Mouse (Mus musculus) gastrocnemius, postnatal 36 days (tissue): Measurements from ENCODE around the gene Manba. TPM values are rescaled to one million over a fixed set of nuclear protein-coding genes. Genes with fewer than 3 reads are reported as not detected.

Experiments
- DNase-seq, 2 experiments: peaks; one replicate each; pipeline ENCODE4 v3.0.0; 2022
- intact Hi-C: fragments of 180-260 bp; cut with DNase I; formaldehyde crosslinking; loops from one replicate; pipeline ENCODE4 v1.15.1; 2025
- total RNA-seq, 2 experiments: library from RNA; stranded (reverse); gene quantifications; 2 replicates each; pipeline ENCODE4 v1.2.3; 2021

Manba gene
- total RNA-seq, 2 experiments from 2014 or later, result 3.3 to 4.2 TPM

DNA sequence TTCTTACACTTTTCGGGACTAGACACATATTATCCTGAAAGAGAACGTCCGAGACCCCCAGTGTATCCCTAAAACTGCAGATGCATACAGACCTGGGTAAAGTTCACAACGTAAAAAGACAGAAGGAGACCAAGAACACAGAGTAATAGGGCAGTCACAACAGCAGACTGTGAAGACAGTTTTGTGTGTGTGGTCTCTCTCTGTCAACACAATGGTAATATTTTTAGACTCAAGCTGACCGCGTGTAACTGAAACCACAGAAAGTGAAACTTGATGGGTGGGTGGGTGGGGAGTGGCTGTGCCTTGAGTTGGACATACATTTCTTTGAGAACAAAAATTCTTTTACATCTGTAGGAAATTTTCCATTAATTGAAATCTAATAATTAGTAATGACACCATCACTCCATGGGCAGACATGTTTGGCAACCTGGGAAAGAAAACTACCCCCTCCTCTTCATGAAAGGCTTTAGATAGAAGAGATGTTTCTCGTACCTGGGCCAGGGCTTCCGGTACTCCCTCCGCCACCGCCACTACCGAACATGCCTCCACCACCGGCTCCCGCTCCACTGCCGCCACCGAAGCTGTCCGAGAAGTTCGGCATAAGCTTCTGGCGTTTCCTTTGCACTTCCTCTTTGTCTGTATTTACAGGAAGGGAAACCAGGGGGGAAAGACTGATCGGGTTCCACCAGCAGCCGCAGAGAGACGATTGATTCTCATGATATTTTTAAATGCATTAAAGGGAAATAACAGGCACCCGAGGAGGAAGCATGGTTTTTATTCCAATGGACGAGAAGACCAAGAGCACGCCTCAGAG, 122.5 kb downstream of the Manba start:
- intact Hi-C loops, result no loop called here
- DNase-seq, result no peak

DNA sequence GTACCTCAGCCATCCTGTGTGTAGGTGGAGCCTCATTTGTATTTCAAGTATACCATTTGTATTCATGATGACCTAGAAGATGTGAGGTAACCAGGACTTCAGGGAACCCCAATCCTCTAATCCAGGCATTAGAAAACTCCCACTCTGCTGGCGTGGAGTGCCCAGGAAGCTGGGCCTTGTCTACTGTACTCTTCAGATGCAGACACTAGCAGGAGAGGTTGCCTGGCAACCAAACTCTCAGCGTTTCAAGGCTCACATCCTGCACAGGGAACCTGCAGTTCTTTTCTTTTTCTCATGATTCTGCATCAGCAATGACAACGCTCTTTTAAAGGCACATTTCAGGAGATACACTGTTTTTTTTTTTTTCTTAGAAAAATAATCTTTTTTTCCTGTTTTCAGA, 124.8 kb downstream of the Manba start:
- intact Hi-C loops, result no loop called here
- DNase-seq, result no peak

- no peak for DNase-seq
- intact Hi-C loops, result no loop called here
Measured at GRCm38 (mm10) chr3:135614376-135614775, 129.0 kb downstream of the Manba start.

DNA sequence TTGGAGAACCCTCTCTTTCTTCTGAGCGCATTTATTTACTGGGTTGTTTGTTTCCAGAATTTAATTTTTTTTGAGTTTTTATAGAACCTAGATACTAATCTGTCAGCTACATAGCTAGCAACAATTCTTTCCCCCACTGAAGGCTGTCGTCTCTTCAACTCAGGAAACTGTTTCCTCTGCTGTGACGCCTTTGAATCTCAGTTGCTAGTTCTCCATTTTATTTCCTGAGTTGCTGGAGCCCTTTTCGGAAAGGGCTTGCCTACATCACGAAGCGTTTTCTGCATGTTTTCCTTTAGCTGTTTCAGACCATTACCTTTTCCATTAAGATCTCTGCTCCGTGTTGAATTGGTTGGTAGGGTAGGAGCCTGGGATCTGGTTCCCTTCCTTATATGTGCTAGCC, 131.3 kb downstream of the Manba start:
- no peak for DNase-seq
- intact Hi-C loops, result no loop called here

Other genes starting within 250 kb of the Manba start
- 1 to 10 TPM; 2.3 to 3.9 TPM for gene Bdh2, start 204.4 kb upstream of the Manba start, total RNA-seq
- gene Slc9b2, start 177.9 kb upstream of the Manba start, total RNA-seq, result not detected
- not detected for gene Slc9b1, start 137.6 kb upstream of the Manba start, total RNA-seq
- gene Cisd2, start 61.7 kb upstream of the Manba start, total RNA-seq, result 10 to 100 TPM; 25.8 to 30.9 TPM
- 100 to 1,000 TPM; 267 to 296 TPM for gene Ube2d3, start 47.5 kb upstream of the Manba start, total RNA-seq
- gene Nfkb1, start 205.9 kb downstream of the Manba start, total RNA-seq, result 10 to 100 TPM; 17.0 to 17.9 TPM